Mouse (Mus musculus) embryo, embryonic 11 days (tissue): ENCODE measurements at regions not wholly inside any gene's neighbourhood (a gene's known extent, or its start where the extent isn't known, plus 50 kb on each side); places are given as distances from the start of the nearest gene placed in this dataset.
A peak's percentile ranks its signal among the peaks of the same experiment; 100 is the strongest.
"Not testable (repeated sequence)": the region's sequence is repeated elsewhere in the genome, so short reads cannot be mapped to it uniquely, and the experiment has no call there.

ENCODE experiments used
- DNase-seq: peaks from one replicate; pipeline ENCODE4 v3.0.0-alpha.2; 2015

DNA sequence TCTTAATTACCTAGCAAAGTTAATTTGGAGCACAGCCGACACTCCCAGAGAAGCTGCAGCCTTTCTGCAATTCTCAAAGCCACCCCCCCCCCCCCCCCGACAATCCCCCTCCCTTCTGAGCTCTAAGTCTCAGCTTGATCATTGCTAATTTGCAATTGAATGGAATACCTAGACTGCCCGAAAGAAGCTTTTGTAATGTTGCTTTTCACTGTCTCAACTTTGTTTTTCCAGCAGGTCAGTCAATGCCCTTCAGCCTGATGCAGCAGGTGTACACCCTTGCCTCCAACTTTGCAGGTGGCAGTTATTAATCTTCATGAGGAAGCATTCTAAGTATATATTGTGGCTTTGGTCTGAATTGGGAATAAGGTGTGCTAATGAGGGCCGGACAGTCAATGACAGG, 1006.6 kb upstream of the Gm8797 start:
- DNase-seq: no peak

DNA sequence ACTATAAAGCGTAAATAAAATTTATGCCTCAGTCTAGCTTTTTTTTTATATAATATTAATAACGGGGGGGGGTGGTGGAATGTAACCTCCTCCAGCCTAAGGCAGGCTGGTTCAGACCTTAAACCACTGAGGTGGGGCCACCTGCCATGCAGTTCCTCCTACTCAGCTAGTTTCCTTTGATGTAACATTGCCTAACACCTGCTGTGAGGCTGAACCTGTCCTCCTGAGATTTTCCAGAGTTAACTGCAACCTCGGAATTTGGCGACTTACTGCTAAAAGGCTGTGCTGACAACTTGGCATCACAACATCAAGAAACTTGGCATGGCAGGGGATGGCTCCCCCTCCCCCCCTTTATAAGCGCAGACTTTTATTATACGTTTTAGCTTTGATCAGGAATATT, 1006.0 kb upstream of the Gm8797 start:
- no peak for DNase-seq

DNA sequence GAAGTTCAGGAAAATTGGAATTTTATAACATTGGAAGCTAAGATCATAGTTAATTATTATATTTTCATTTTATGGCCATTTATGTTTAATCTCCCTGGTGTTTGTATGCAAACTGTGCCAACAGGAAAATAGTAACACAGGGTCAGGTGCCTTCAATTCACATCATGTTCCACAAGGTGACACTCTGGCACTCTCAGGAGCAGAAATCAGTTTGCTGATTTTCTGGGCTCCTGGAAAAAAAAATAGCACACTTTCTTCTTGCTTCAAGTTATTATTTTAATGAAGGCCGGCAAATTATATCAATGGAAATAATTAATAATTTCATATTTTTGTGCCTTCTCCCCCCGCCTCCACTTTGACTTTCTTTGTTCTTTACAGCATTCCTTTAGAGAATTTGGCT, 994.5 kb upstream of the Gm8797 start:
- DNase-seq: peak; percentile 9

DNA sequence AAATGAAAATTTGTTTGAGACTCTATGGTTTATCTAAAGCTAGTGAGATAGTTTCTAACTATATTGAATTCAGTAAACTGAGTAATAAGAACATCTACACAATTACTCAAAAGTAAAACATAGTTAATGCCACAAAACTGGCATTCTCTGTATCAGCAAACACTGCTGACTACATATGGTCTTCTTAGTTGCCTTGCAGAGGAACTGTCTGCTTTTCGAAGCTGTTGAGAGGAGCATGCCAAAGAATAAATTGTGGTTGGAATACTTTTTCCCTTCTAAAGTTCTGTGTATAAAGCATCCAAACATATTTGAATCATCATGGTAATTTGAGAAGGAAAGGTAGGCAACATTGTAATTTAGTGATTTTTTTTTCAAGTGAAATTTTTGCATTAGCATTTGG, 993.5 kb upstream of the Gm8797 start:
- no peak for DNase-seq

DNA sequence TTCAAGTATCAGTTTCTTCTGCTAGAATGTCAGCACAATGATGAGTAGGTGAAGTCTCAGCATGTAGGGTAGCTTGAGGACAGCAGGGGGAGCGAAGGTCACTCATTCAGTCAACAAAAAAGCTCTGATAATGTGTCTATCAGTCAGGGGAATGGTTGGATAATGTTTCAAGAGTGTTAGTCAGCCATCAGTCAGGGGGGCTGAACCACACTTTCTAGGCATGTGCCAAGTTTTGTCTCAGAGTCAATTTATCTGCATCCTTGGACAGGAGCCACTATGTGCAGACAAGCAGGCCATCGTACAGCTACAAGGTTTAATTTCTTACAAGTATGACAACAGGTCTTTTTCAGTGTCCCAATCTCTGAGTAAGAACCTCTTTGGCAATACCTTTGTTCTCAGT, 987.5 kb upstream of the Gm8797 start:
- DNase-seq: no peak

DNA sequence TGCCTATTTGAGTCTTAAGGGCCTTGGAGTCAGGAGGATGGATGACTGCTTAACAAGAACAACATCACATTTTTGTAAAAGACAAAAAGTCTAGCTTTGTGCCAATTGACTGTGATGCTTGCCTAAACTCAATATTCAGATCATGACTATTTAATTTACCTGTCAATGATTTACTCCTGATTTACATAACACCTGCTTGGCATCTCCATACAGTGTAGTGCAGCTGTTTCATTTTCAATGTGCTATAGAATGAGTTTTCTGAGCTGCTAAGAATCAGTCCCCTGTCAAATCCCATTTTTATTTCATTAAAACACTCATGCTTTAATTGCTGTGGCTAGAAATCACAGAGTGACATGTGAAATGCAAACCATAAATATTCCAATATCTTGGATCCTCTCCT, 974.0 kb upstream of the Gm8797 start:
- DNase-seq: no peak

DNA sequence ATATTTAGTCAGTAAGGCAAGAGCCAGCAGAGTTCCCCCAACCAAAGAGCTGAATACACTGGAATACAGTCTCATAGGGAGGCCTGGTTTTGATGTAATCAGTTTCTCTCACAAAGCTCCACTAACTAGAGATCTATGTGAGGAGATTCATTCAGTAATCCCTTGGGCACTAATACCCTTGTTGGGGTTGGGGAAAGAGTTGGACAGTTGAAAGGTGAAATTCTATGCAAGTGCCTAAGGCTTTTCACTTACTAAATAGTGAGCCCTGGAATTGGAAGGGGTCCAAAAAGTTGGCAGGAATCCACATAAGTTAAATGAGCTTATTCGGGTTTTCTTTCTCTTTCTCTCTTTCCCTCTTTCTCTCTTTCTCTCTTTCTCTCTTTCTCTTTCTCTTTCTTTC, 965.4 kb upstream of the Gm8797 start:
- no peak for DNase-seq

DNA sequence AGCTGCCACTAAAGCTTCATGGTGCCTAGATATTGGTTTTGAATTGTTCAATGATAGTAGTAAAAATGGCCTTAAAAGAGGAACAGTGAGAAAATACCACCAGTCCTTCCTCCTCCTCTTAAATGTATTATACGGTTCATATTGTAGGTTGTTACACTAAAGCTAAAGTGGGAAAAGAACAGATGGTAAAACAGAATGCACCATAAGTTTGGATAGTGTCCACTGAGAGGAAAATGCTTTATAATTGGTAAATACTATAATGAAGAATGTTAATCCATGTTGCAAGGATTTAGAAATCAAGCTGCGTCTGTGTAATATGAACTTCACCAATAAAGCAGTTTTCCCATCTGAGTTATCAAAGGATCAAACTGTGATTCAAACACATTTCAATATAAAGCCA, 957.5 kb upstream of the Gm8797 start:
- no peak for DNase-seq

DNA sequence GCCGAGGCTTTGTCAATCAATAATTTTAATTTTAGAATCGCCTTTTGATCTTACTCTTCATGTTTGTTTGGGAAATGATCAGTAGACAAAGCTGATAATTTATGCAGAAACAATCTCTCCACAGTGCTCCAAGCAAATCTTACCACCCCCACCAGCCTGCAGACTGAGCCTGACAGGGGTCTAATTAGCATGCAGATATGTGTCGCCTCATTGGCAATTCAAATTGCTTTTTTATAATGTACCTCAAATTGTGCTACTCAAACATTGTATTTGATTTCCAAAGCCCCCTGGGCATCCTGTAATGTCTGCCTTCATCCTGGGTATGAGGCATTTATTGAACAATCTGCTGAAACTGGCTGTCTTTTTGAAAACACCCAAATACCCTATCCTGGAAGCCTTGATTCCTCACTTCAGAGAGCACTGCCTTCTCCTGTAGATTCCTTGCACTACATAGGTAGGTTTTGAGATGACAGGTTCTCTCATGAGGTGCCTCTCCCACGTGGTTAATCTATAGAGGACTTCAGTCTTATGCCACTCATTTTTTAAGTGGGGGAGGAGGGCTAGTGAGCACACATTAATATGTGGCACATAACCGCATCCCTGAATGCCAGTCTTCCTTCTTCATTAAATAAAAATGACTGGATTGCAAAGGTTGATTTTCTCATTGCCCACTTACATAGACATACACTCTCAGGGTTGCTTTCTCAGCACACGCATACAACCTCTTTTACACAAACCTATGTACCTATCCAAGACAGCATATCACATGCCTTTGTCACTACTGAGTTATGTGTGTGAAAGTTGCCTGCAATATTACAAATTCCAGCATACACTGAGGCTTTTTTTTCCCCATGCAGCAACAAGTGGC, 954.3 kb upstream of the Gm8797 start:
- no peak for DNase-seq

DNA sequence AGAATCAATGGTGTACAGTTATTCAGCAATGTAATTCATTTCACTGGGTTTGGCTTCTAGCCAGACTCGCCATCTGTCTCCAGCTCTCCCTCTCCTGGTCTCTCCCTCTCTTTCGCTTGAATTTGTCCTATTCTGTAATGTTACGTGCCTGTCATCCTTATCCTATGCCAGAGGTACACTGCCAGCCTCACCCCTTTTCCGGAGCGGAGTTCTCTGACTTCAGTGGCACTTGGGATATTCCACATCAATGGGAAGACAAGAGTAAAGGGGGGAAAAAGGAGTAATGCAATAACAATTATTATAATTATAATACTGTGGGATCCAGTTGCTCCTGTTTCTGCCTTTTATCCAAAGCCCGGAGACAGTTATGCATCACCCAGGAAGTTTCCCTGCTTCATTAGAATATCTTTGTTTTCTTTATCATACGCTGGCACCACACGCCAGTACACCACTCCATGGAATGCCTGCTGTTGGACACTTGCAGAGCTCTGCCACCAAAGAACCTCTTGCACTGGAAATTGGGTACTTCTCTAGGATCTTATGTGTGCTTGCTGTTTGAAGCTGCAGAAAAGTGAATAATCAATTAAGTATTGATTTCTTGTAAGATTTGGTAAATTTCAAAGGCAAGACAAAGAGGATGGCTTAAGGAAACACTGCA, 953.6 kb upstream of the Gm8797 start:
- peak; percentile 22 for DNase-seq

DNA sequence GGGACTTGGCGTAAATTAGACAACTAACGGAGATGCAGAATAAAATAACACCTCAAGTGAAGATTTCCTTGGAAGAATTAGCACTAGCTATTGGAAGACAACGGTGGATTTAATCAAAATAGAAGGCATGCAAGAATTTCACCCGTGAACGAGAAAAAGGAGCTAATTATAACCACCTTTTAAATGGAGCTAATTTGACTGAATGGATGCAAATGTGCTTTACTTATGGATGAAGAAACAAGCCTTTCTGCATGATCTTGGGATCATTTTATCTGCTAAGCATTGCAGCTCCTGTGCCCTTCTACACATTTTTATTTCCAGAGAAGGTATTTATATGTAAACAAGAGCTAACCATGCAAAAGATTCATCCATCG, 953.1 kb upstream of the Gm8797 start:
- DNase-seq: no peak

DNA sequence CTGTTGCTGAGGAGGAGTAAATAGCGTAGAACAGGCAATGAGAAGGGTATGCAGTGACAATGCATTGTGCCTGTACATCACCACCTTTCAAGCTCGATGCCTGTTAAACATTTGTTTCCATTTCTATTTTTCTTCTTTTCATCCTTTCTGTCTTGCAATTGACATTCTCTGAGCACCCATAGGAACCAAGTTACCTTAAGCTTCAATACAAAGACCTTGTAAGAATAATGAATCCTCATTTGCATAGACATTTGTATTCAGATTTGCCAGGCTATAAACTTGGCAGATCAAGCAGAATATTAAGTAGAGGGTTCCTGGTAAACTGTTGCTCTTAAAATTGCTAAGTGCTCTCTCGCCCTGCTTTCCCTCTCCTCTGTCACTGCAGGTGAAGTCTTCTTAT, 952.2 kb upstream of the Gm8797 start:
- no peak for DNase-seq

DNA sequence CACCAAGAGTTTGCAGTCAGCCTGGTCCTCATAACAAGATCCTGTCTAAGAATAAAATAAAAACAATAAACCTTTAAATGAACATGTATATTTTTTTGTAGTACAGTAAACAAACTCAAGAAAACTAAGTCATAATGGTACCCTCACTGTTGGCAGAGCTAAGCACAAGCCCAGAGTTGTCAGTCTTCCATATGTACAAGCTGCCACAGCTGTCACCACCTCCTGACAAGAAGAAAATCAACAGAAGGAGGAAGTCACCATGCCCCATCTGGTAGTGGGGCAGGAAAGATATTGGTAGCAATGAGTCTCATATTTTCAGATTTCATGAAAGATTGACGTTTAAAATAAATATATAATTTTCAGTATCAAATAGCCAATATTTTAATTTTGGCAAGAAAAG, 916.1 kb upstream of the Gm8797 start:
- DNase-seq: no peak

DNA sequence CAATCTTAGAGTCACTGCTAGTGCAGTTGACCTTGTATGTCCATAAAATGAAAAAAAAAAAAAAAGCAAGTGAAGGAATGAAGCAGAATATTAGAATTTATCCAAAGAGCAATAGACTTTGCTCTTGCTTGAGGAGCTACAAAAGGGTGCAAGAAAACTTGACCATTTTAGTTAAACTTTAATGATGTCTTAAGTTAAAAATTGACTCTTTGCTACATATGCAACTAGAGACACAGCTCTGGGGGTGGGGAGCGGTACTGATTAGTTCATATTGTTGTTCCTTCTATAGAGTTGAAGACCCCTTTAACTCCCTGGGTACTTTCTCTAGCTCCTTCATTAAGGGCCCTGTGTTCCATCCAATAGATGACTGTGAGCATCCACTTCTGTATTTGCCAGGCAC, 915.0 kb upstream of the Gm8797 start:
- DNase-seq: no peak

DNA sequence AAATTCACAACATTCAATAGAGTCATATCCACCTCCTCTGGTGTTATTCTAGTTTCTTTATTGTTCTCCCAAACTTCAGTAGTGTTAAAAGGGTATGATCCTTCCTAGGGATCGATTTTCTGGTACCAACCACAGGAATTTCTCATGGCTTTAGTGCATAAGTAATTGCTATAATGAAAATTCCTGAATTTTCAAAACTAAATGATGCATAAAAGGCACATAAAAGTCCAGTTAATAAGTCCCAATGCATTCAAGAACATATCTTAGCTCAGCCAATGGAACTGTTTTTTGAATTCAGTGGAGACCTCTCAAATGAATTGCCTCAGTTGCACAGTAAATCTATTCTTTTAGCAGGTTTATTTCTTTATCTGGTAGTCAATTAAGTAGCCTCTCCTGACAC, 913.7 kb upstream of the Gm8797 start:
- DNase-seq: no peak

DNA sequence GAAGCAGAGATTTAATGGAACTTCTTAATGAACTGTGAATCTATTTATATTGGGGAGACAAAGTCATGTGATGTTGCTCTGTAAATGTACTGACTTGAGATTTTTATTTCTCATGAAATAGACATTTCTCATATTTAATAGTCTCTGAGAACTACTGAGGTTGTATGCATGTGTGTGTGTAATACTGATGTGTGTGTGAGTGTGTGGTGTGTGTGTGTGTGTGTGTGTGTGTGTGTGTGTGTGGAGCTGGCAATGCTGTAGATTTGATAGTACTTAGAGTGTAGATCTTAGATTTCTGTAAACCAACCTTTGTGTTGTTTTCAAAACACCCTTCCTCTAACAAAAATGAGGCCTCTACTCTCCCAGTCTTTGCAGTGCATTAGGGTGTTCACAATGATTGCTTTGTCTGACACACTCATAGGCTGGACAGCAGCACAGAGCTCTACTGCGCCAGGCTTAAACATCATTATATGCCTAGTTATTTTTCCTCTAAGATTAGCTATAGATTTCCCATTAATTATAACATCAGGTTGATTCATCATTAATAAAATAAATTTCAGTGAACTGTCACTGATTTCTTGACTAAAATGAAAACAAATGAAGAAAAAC, 895.5 kb upstream of the Gm8797 start:
- no peak for DNase-seq

DNA sequence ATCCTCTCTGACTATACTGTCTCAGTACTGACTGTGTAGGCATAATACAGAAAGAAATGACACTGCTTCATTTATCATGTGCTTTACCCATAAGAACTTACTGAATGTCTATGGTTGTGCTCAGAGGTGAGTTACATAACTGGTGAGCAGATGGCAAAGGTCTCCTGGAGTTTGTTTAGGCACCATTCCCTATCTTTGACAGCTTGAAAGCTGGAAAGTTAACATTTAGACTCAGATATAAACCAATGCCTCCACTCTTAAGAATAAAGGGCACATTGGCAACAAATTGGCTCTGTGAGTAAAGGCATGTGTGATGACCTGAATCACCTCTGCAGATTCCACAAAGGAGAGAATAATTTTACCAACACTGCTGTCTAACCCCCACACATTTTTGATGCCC, 894.0 kb upstream of the Gm8797 start:
- no peak for DNase-seq

DNA sequence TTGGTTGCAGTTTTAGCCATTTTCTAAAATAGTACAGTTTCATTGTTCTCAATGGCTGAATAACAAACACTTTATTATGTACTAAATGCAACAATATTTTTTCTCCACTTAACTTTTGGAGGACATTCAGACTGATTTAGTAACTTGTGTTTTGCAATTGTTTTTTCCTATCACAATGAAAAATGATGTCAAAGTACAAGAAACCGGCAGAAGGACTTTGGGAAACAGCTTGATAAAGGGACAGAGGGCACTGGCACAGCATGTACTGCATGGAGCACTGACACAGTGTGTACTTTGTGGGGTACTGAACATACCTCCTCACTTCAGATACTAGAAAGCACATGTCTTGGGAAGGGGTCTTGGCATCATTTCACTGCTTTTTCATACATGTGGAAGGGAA, 884.4 kb upstream of the Gm8797 start:
- DNase-seq: no peak

DNA sequence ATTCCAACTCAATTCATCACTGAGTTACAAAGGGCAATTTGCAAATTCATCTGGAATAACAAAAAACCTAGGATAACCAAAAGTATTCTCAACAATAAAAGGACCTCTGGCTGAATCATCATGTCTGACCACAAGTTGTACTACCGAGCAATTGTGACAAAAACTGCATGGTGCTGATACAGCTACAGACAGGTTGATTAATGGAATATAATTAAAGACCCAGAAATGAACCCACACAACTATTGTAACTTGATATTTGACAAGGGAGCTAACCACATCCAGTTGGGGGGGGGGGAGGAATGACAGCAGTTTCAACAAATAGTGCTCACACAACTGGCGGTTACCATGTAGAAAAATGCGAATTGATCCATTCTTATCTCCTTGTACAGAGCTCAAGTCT, 864.7 kb upstream of the Gm8797 start:
- DNase-seq: no peak

DNA sequence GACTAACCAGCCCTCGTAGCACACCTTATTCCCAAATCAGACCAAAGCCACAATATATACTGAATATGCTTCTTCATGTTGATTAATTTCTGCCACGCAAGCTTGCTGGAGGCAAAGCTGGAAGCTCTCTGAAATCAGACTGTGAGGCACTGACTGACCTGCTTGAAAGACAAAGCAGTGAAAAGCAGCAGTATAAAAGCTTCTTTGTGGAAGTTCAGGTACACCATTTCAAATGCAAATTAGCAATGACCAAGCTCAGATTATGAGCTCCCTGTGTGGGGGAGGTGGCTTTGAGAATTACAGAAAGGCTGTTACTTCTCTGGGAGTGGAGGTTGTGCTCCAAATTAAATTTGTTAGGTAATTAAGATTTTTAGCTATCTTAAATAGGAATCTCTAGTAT, 857.5 kb upstream of the Gm8797 start:
- no peak for DNase-seq

DNA sequence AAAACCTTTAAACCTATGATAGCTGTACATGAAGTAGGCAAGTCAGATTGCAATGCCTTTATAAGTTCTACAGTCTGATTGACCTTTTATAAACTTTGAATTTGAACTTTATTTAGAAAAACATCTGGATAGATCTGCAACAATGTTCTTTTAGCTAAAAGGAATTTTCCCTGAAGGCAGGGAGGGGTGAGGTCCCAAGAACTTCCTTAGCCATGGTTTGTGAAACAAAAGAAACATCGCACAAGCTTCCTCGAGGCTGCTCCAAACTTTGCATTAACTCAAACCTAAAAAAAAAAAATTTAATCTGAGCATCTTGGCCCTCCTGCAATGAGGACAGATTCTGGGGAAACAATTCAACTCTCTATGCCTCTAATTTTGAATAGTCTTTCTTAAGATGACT, 854.8 kb upstream of the Gm8797 start:
- DNase-seq: no peak

DNA sequence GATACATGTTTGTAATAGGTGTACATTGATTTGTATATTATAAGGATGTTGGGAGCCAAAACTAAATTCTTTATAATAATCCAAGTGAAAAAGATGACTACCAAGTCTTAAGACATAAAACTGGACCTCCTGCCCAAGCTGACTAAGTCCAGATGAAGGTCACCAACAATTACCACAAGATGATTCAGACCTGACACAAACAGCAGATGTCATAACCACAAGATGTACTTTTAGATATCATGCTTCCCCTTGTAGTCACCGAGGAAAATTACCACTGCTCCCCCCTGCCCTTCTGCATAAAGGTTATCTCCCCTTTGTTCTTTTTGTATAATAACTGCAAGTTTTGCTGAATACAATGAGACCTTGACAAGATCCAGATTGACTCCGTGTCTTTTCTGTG, 843.0 kb upstream of the Gm8797 start:
- not testable (repeated sequence) for DNase-seq

DNA sequence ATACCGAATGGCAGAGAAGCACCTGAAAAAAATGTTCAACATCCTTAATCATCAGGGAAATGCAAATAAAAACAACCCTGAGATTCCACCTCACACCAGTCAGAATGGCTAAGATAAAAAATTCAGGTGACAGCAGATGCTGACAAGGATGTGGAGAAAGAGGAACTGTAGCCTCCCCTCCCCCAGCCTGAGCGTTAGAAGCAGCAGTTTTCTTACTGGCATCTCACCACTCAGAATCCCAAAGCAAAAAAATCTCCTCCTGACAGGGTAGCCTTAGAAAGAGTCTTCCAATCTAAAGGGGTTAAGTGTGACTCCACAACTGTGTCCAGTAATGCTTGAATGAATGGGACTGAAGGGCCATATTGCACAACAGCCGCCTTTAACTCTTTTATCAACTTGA, 819.9 kb upstream of the Gm8797 start:
- DNase-seq: not testable (repeated sequence)

DNA sequence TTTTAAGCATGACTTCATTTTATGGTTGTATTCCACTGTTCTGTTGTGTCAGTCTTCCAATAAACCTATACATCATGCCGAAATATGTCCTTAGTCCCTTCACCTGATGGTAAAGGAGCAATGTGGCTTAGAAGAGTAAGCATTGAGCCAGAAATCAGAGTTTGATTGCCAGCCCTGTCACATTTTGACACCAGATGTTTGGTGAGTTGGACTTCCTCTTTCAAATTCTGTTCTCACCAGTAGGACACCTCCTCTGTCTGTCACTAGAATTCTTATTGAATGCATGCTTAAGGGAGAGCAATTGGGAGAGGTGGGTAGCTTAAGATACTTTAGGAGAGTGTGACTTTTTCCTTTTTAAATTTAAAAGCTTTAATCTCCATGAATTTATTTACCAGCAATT, 779.1 kb upstream of the Gm8797 start:
- DNase-seq: no peak
